Comparison of ENCODE assay signal across 32 mouse cellular contexts in the genomic region with DNA sequence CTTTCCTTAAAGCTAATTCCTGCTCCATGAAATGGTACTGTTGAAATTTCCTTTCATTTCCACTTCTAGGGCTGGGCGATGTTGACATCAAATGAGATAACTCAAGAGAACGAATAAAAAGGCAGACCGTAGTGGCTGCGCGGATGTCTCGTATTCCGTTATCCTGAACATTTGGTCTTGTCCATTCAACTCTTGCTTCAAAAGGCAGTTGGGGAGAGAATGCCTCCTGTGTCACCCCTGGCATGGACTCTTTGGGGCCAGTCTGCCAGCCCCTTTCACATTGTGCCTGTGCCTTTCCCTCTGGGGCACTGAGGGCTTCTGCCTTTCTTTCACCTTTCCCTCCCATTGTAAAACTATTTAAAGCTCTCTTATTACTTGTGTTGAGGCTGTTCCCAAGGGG.
"Had no signal": no experiment of that assay in that cellular context is flagged by ENCODE, and none has a peak within 500 bp of the region (broad histone marks: within the 10 kb centered on the region; RNA-seq: fewer than 3 reads in every experiment).

No protein-coding gene starts in this region.

- H3K4me1 ChIP-seq: heart, embryonic 12.5 days; heart, embryonic 13.5 days; heart, embryonic 15.5 days; intestine, embryonic 15.5 days; kidney, embryonic 15.5 days had no signal

- H3K9me3 ChIP-seq: heart, embryonic 12.5 days; heart, embryonic 13.5 days; heart, embryonic 15.5 days; hindbrain, embryonic 13.5 days; intestine, embryonic 15.5 days; kidney, embryonic 15.5 days had no signal

- H3K4me2 ChIP-seq: heart, embryonic 11.5 days; heart, embryonic 12.5 days; heart, embryonic 13.5 days; heart, embryonic 15.5 days; hindbrain, embryonic 13.5 days; hindbrain, embryonic 14.5 days; intestine, embryonic 15.5 days; kidney, embryonic 15.5 days had no signal

- H3K36me3 ChIP-seq: heart, embryonic 12.5 days; heart, embryonic 13.5 days; heart, embryonic 15.5 days; hindbrain, embryonic 13.5 days; intestine, embryonic 15.5 days; kidney, embryonic 15.5 days had no signal

- DNase-seq: heart, adult 2 months; heart, postnatal 10 days; heart, postnatal 14 days; heart, postnatal 36 days; heart, postnatal 4 days; kidney, adult 11 months; kidney, adult 18-20 months; kidney, adult 2 months; kidney, adult 8-10 months; kidney, adult 9 months; kidney, postnatal 10 days; kidney, postnatal 14 days; kidney, postnatal 25 days; kidney, postnatal 36 days; kidney, postnatal 4 days; layer of hippocampus, adult 9-11 months; layer of hippocampus, postnatal 36 days had no signal

- H3K9ac ChIP-seq: heart, embryonic 12.5 days; heart, embryonic 13.5 days; heart, embryonic 15.5 days; hindbrain, embryonic 13.5 days; hindbrain, embryonic 14.5 days; intestine, embryonic 15.5 days; kidney, embryonic 15.5 days had no signal

- ATAC-seq: hindbrain, embryonic 16.5 days; inflammation-experienced regulatory T-cells, adult 6 months; intestine, embryonic 15.5 days; intestine, embryonic 16.5 days; intestine, postnatal 0 days had no signal

- H3K27ac ChIP-seq: heart, adult 2 months; heart, embryonic 13.5 days; heart, embryonic 15.5 days; hindbrain, embryonic 13.5 days; hindbrain, embryonic 14.5 days; intestine, embryonic 15.5 days; kidney, embryonic 15.5 days; kidney, postnatal 0 days; layer of hippocampus, adult 2 months; left cerebral cortex, adult 2 months had no signal

- H3K27me3 ChIP-seq: heart, embryonic 12.5 days; heart, embryonic 15.5 days; hindbrain, embryonic 13.5 days; intestine, embryonic 15.5 days; kidney, embryonic 15.5 days had no signal

- H3K4me3 ChIP-seq: heart, adult 2 months; heart, embryonic 12.5 days; heart, embryonic 13.5 days; heart, embryonic 15.5 days; hindbrain, embryonic 13.5 days; intestine, embryonic 15.5 days; kidney, embryonic 15.5 days; layer of hippocampus, adult 2 months; left cerebral cortex, adult 2 months had no signal
